Mouse (Mus musculus) activated CD4-positive, CD25-positive, alpha-beta regulatory T cell (primary cell): ENCODE results near the gene Dkk3. TPM values are rescaled to one million over a fixed set of nuclear protein-coding genes. Genes with fewer than 3 reads are reported as not detected.

Source experiments
- polyA plus RNA-seq, 2 experiments: library from polyadenylated mRNA; unstranded; fragments of 100-300 nt; shearing (Covaris generic); gene quantifications; one replicate each; pipeline ENCODE4 v1.2.1; 2017

The Dkk3 gene
- under 1 TPM; 0.28 to 0.79 TPM for polyA plus RNA-seq

GRCm38 (mm10) chr7:112158942-112159341, at the start of gene Dkk3:
Dkk3 (minus strand) TSS chr7:112159057.

Other genes with a start within 250 kb of the Dkk3 start
- gene Usp47, start 135.6 kb downstream of the Dkk3 start, polyA plus RNA-seq: 10 to 100 TPM; 52.9 to 54.3 TPM
- 1 to 10 TPM in 1 of 2 experiments, under 1 TPM in 1; 0.87 to 2.7 TPM for gene Mical2, start 66.8 kb upstream of the Dkk3 start, polyA plus RNA-seq